Mouse (Mus musculus) E14TG2a.4 (cell line): ENCODE measurements around the gene Car7.

Source experiments
- CTCF ChIP-seq: conservative IDR thresholded peaks from 2 replicates; pipeline ENCODE4 v1.5.1; 2014; ENCODE audit warnings: low read length
- NANOG ChIP-seq: IDR thresholded peaks from 2 replicates; pipeline ENCODE4 v1.6.1; 2014; ENCODE audit warnings: borderline replicate concordance, low read length, mixed read lengths
- POU5F1 ChIP-seq: IDR thresholded peaks from 2 replicates; pipeline ENCODE4 v1.6.1; 2014; ENCODE audit warnings: low read length, borderline replicate concordance

- TF ChIP-seq CTCF (no peak), POU5F1 (no peak), NANOG (no peak)
Measured at GRCm38 (mm10) chr8:104540238-104540637, 5.7 kb downstream of the Car7 start.
